Mouse (Mus musculus): ENCODE results near the gene Cmip.

DNA sequence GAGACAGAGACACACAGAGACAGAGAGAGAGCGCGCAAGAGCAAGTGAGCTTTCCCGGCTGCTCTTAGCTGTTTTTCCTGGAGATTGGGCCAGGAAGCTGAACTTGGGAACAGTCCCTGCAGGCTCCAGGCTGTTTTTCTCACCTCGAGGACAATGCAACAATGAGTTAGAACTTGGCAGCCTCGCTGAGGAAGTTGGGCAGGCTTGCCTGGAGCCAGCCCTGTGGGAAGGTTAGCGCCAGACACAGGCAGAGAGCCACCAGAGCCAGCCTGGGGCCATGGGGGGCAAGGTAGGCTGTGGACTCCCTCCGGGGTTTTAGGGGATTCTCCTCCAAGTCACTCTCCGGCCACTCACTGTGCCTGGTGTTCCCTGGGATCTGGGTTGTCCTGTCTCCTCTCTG, 123.9 kb downstream of the Cmip start:
- no peak for TF ChIP-seq POLR2A (IDR thresholded peaks at IDR 0.05; ENCODE audit: insufficient read depth, low read depth, low read length)
- TF ChIP-seq CTCF (IDR thresholded peaks at IDR 0.05; ENCODE audit: insufficient read depth, low read depth, low read length): no peak
